Comparison of ENCODE assay signal across 10 mouse cellular contexts in the genomic region with DNA sequence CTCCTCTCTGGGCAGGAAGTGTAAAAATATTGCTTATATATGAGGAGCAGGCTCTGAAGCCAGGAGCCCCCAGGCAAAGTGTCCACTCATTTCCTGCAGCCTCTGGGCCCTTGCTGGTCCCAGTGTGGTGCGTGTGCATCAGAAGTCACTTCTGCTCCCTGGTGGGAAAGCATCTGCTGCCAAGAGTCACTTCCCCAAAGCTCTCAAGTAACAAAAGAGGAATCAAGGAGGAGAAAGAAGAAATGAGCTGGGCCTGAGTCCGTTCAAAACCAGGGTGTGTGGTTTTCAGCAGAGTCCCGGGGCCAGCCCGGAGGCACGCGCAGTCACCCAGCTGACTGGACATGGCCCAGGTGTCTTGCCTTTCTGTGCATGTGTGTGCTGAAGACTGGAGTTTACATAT. TPM values are rescaled to one million over a fixed set of nuclear protein-coding genes. Genes with fewer than 3 reads are reported as not detected.
DNase-seq lines count a peak whose midpoint lies in the region; ATAC-seq and TF ChIP-seq lines count a peak whose summit lies in the region.
"Had no signal": no experiment of that assay in that cellular context is flagged by ENCODE, and none has a peak within 500 bp of the region (broad histone marks: within the 10 kb centered on the region; RNA-seq: fewer than 3 reads in every experiment).

No protein-coding gene starts in this region.

- H3K9ac ChIP-seq in heart, adult 2 months (ENCODE audit: low read depth, low read length) = no peak overlapping the region
- no peak overlapping the region for H3K9ac ChIP-seq in heart, embryonic 14.5 days (ENCODE audit: low read length)
- no peak overlapping the region for H3K9ac ChIP-seq in liver, embryonic 16.5 days (ENCODE audit: low read depth, low read length)
- H3K9ac ChIP-seq: midbrain, embryonic 12.5 days had no signal

- DNase-seq in heart, adult 2 months = peak in 1 of 2 experiments; percentile 64
- DNase-seq in heart, postnatal 36 days = no peak
- peak; percentile 68 for DNase-seq in A20 (ENCODE audit: low read depth, low spot score)
- no peak for DNase-seq in right cerebral cortex, postnatal 14 days
- no peak for DNase-seq in embryo, embryonic 10 days (ENCODE audit: low spot score)

- H3K36me3 ChIP-seq in heart, adult 2 months (ENCODE audit: control insufficient read depth, insufficient read depth, low read length) = no peaks in the 10 kb centered on the region
- H3K36me3 ChIP-seq in heart, embryonic 14.5 days (ENCODE audit: control insufficient read depth, insufficient read depth, low read length) = no peaks in the 10 kb centered on the region
- H3K36me3 ChIP-seq in liver, embryonic 16.5 days (ENCODE audit: control insufficient read depth, insufficient read depth) = no peaks in the 10 kb centered on the region
- H3K36me3 ChIP-seq: midbrain, embryonic 12.5 days had no signal

- H3K4me2 ChIP-seq in heart, embryonic 14.5 days (ENCODE audit: low read length) = no peak overlapping the region
- no peak overlapping the region for H3K4me2 ChIP-seq in liver, embryonic 16.5 days (ENCODE audit: low read depth, low read length)
- H3K4me2 ChIP-seq: midbrain, embryonic 12.5 days had no signal

- H3K27ac ChIP-seq in heart, adult 2 months = peak overlapping the region; percentile 98
- H3K27ac ChIP-seq in heart, embryonic 14.5 days (replicated peaks in 1 of 2; ENCODE audit: control insufficient read depth in 1 of 2, insufficient read depth in 1 of 2, low read depth in 2 of 2, low read length in 2 of 2) = peak overlapping the region; percentile 40 to 92; a peak in 3 of 4 replicates
- H3K27ac ChIP-seq in liver, embryonic 16.5 days (ENCODE audit: low read length) = peak overlapping the region; percentile 52
- H3K27ac ChIP-seq: midbrain, embryonic 12.5 days had no signal

- peaks cover 19% of the 10 kb centered on the region for H3K4me1 ChIP-seq in heart, adult 2 months (ENCODE audit: control insufficient read depth, insufficient read depth, low read length)
- peaks cover 21 to 22% of the 10 kb centered on the region in 2 experiments for H3K4me1 ChIP-seq in heart, embryonic 14.5 days (ENCODE audit: control insufficient read depth in 2 of 2, insufficient read depth in 2 of 2, low read length in 2 of 2)
- H3K4me1 ChIP-seq in liver, embryonic 16.5 days (ENCODE audit: control insufficient read depth, low read depth, low read length) = peaks cover 7% of the 10 kb centered on the region

- no peak for TF ChIP-seq CTCF in heart, adult 2 months (IDR thresholded peaks at IDR 0.05)

- no peak overlapping the region for H3K4me3 ChIP-seq in heart, adult 2 months
- no peak overlapping the region for H3K4me3 ChIP-seq in heart, embryonic 14.5 days (ENCODE audit: control insufficient read depth in 1 of 2, insufficient read depth in 1 of 2, low read depth in 1 of 2, low read length in 2 of 2)
- no peak overlapping the region for H3K4me3 ChIP-seq in liver, embryonic 16.5 days (ENCODE audit: low read depth, low read length)
- H3K4me3 ChIP-seq: erythroblast, embryonic 14.5 days; midbrain, embryonic 12.5 days had no signal

- intact Hi-C loops in heart, adult 2 months (cut with DNase I) = no loop called here
- intact Hi-C loops in heart, postnatal 36 days (cut with DNase I) = no loop called here

- 38% methylated on average over 6 of the region's 6 CpGs for WGBS in heart, adult 2 months
- WGBS in heart, embryonic 14.5 days = 67% methylated on average over 6 of the region's 6 CpGs
- WGBS in liver, embryonic 16.5 days (ENCODE audit: insufficient replicate concordance) = 27% methylated on average over 6 of the region's 6 CpGs

- TF ChIP-seq POLR2A in heart, adult 2 months (IDR thresholded peaks at IDR 0.05; ENCODE audit: insufficient read depth, low read depth, low read length) = 0 out of 2 replicates have a peak, but pooled peaks have one; percentile 4

- H3K79me2 ChIP-seq in heart, adult 2 months (replicated peaks; ENCODE audit: control insufficient read depth, insufficient read depth, low read length) = no peaks in the 10 kb centered on the region

- ATAC-seq in heart, embryonic 14.5 days (ENCODE audit: insufficient number of reproducible peaks, insufficient read depth, low FRiP score, low read depth) = no peak
- peak; percentile 38 for ATAC-seq in liver, embryonic 16.5 days (ENCODE audit: low read depth)
- ATAC-seq in cerebellum, adult (ENCODE audit: insufficient number of reproducible peaks, low FRiP score, low TSS enrichment) = no peak

- TF ChIP-seq EP300 in heart, adult 2 months (IDR thresholded peaks at IDR 0.05; ENCODE audit: insufficient read depth, low read depth, low read length) = no peak

- no peaks in the 10 kb centered on the region for H3K27me3 ChIP-seq in heart, adult 2 months (ENCODE audit: control insufficient read depth, insufficient read depth, low read length)
- H3K27me3 ChIP-seq in heart, embryonic 14.5 days (ENCODE audit: control insufficient read depth, insufficient read depth, low read length) = no peaks in the 10 kb centered on the region
- no peaks in the 10 kb centered on the region for H3K27me3 ChIP-seq in liver, embryonic 16.5 days (ENCODE audit: control insufficient read depth, insufficient read depth, low read depth, low read length)
- H3K27me3 ChIP-seq: midbrain, embryonic 12.5 days had no signal

- H3K9me3 ChIP-seq in heart, embryonic 14.5 days (ENCODE audit: control insufficient read depth, low read length) = peaks cover 4% of the 10 kb centered on the region; the same call in 1 of the 2 replicates
- no peaks in the 10 kb centered on the region for H3K9me3 ChIP-seq in liver, embryonic 16.5 days (replicated peaks; ENCODE audit: control insufficient read depth, low read length)

RNA-seq across cellular contexts. Expression of a gene that starts 54.6 kb away (rescaled TPM):
- total RNA-seq in heart, adult 2 months (2021) = 10 to 100 TPM; 22.6 to 32.3 TPM
- 23.9 and 32.2 TPM in 2 replicates for polyA plus RNA-seq in heart, adult 2 months (2012; rRNA removed)
- total RNA-seq in heart, postnatal 36 days (2021) = 10 to 100 TPM; 28.1 to 33.8 TPM
- 50.4 and 52.4 TPM in 2 replicates for polyA plus RNA-seq in heart, embryonic 14.5 days (2014; fragmentation: Nextera tagmentation; extraction: Ambion mirVana)
- 2.4 TPM in 2 replicates for polyA plus RNA-seq in liver, embryonic 16.5 days (2015; fragmentation: Nextera tagmentation; extraction: Ambion mirVana)

RNA-seq across cellular contexts. Expression of a gene that starts 59.9 kb away (rescaled TPM):
- total RNA-seq in heart, adult 2 months (2021) = 10 to 100 TPM; 19.6 to 25.0 TPM
- 38.1 and 47.3 TPM in 2 replicates for polyA plus RNA-seq in heart, adult 2 months (2012; rRNA removed)
- 10 to 100 TPM; 19.9 to 21.7 TPM for total RNA-seq in heart, postnatal 36 days (2021)
- polyA plus RNA-seq in heart, embryonic 14.5 days (2014; fragmentation: Nextera tagmentation; extraction: Ambion mirVana) = 71.8 and 75.7 TPM in 2 replicates
- 45.4 and 52.9 TPM in 2 replicates for polyA plus RNA-seq in liver, embryonic 16.5 days (2015; fragmentation: Nextera tagmentation; extraction: Ambion mirVana)
